Mouse (Mus musculus) olfactory bulb, adult 2 months (tissue): ENCODE measurements around the gene Pld5.

ENCODE experiments used
- CTCF ChIP-seq: fragments of 200-500 bp; IDR thresholded peaks from 2 replicates; pipeline ENCODE4 v1.5.1; 2012; ENCODE audit warnings: low read depth, mild to moderate bottlenecking, low read length, moderate library complexity; ENCODE audit not compliant: insufficient read depth
- POLR2A ChIP-seq: fragments of 200-500 bp; IDR thresholded peaks from 2 replicates; pipeline ENCODE4 v1.6.1; 2012; ENCODE audit warnings: mild to moderate bottlenecking, low read depth, low read length, moderate library complexity; ENCODE audit not compliant: insufficient read depth

GRCm38 (mm10) chr1:176315063-176315462 lies 40.0 kb upstream of the Pld5 start:
- TF ChIP-seq CTCF (no peak), POLR2A (no peak)
